Mouse (Mus musculus) embryonic fibroblast, embryonic 13.5 days (primary cell): ENCODE data around the gene Ppp6r3.

Experiments
- CTCF ChIP-seq: IDR thresholded peaks from 2 replicates; pipeline ENCODE4 v1.5.1; 2011; ENCODE audit warnings: mild to moderate bottlenecking, control low read depth, low read length, moderate library complexity, borderline replicate concordance; ENCODE audit not compliant: insufficient read depth
- POLR2A ChIP-seq: IDR thresholded peaks from 2 replicates; pipeline ENCODE4 v1.6.1; 2011; ENCODE audit warnings: low read depth, mild to moderate bottlenecking, control low read depth, low read length, moderate library complexity

GRCm38 (mm10) chr19:3434641-3435040 is 140.9 kb downstream of the Ppp6r3 start:
- TF ChIP-seq POLR2A = no peak
- TF ChIP-seq CTCF = no peak
